Mouse (Mus musculus): Measurements from ENCODE around the gene Myo16. TPM values are rescaled to one million over a fixed set of nuclear protein-coding genes. Genes with fewer than 3 reads are reported as not detected.

Myo16 gene
- polyA plus RNA-seq, 1 experiment, result 0.02 TPM

DNA sequence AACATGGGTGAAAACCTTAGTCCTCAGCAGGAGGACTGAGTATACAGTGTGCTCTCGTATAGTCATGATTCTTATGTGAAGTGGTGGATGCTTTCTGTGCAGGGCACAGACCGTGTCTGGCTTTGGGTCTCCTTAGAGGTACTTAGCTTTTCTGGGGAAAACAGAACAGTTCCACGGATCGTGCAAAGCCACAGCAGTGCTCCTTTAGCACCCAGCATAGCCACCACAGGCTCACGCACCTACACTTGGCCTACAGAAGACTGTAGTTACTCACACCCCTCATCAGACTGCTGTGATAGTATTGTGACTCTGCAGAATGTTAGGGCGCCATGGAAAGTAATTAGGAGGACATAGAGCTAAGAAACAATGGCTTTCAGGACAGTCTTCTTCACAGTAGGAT lies 346.8 kb downstream of the Myo16 start:
- Histone ChIP-seq H3K36me3 (ENCODE audit: control insufficient read depth, insufficient read depth) (no peaks in the 10 kb centered on the region), H3ac (ENCODE audit: control insufficient read depth, insufficient read length, low read depth) (no peak overlapping the region), H3K79me2 (ENCODE audit: control insufficient read depth, insufficient read depth) (no peaks in the 10 kb centered on the region), H3K27me3 (ENCODE audit: control insufficient read depth, insufficient read depth, insufficient read length) (no peaks in the 10 kb centered on the region), H3K79me3 (ENCODE audit: low read depth) (no peaks in the 10 kb centered on the region), H3K4me3 (ENCODE audit: insufficient read depth, poor library complexity, severe bottlenecking) (no peak overlapping the region)
- TF ChIP-seq CTCF (IDR thresholded peaks at IDR 0.05; ENCODE audit: control insufficient read depth, insufficient read depth, insufficient read length) (no peak), MYOG (IDR thresholded peaks at IDR 0.05; ENCODE audit: control insufficient read depth, extremely low read depth, insufficient read length) (no peak), MYOD1 (IDR thresholded peaks at IDR 0.05; ENCODE audit: control insufficient read depth, insufficient read length, low read depth) (no peak)

DNA sequence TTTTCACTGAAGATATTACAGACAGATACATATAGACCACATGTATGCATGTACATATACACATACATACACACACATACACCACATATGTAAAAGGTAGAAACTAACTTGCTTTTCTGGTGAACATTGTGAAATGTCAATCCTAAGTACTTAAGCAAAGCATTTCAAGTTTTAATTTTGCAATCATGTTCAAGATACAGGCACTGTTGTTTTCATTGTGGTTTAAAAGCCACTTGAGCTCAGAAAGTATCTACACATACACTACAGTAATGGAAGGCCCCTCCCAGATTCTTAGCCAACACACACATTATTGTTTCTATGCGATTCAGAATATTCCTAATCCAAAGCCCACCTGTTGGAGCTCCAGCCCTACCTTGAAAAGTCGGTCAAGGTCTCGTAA lies 348.0 kb downstream of the Myo16 start:
- no peak overlapping the region for H3ac ChIP-seq (ENCODE audit: control insufficient read depth, insufficient read length, low read depth)
- no peak overlapping the region for H3K4me3 ChIP-seq (ENCODE audit: insufficient read depth, poor library complexity, severe bottlenecking)
- TF ChIP-seq FOSL1 (IDR thresholded peaks at IDR 0.05; ENCODE audit: insufficient read depth, low read length, poor library complexity, severe bottlenecking) (no peak), USF1 (IDR thresholded peaks at IDR 0.05; ENCODE audit: low read depth) (no peak), CEBPB (IDR thresholded peaks at IDR 0.05; ENCODE audit: low read depth) (no peak), CTCF (IDR thresholded peaks at IDR 0.05; ENCODE audit: control insufficient read depth, insufficient read depth, insufficient read length) (no peak), MYOG (IDR thresholded peaks at IDR 0.05; ENCODE audit: control insufficient read depth, extremely low read depth, insufficient read length) (no peak), MAX (IDR thresholded peaks at IDR 0.05) (no peak), MYOD1 (IDR thresholded peaks at IDR 0.05; ENCODE audit: control insufficient read depth, insufficient read length, low read depth) (no peak)
- no peaks in the 10 kb centered on the region for H3K36me3 ChIP-seq (ENCODE audit: control insufficient read depth, insufficient read depth)
- no peaks in the 10 kb centered on the region for H3K79me2 ChIP-seq (ENCODE audit: control insufficient read depth, insufficient read depth)
- H3K27me3 ChIP-seq (ENCODE audit: control insufficient read depth, insufficient read depth, insufficient read length), result no peaks in the 10 kb centered on the region
- no peaks in the 10 kb centered on the region for H3K79me3 ChIP-seq (ENCODE audit: low read depth)

DNA sequence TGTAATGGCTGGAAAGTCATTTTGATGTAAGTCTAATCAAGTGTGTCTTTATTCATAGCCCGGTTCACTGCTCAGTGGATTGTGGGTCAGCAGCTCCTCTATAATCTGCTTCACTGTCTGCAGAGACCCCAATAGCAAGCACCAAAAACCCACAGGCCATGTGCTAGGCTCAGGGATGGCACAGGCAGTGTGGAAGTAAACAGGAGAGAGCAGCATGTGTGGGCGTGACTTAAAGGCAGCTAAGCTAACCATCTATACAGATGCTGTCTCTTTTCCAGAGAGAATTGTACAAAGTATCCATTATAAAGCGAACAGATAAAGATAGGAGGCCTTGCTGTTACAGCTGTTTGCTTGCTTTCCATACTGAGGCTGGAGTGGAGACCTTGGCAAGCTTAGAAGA lies 358.4 kb downstream of the Myo16 start:
- Histone ChIP-seq H3K36me3 (ENCODE audit: control insufficient read depth, insufficient read depth) (no peaks in the 10 kb centered on the region), H3K4me3 (ENCODE audit: insufficient read depth, poor library complexity, severe bottlenecking) (no peak overlapping the region), H3K79me2 (ENCODE audit: control insufficient read depth, insufficient read depth) (no peaks in the 10 kb centered on the region), H3K27me3 (ENCODE audit: control insufficient read depth, insufficient read depth, insufficient read length) (peaks cover 5% of the 10 kb centered on the region), H3K79me3 (ENCODE audit: low read depth) (no peaks in the 10 kb centered on the region), H3ac (ENCODE audit: control insufficient read depth, insufficient read length, low read depth) (no peak overlapping the region)
- TF ChIP-seq MYOG (IDR thresholded peaks at IDR 0.05; ENCODE audit: control insufficient read depth, extremely low read depth, insufficient read length) (no peak), FOSL1 (IDR thresholded peaks at IDR 0.05; ENCODE audit: insufficient read depth, low read length, poor library complexity, severe bottlenecking) (no peak), USF1 (IDR thresholded peaks at IDR 0.05; ENCODE audit: low read depth) (no peak), MYOD1 (IDR thresholded peaks at IDR 0.05; ENCODE audit: control insufficient read depth, insufficient read length, low read depth) (no peak), CEBPB (IDR thresholded peaks at IDR 0.05; ENCODE audit: low read depth) (no peak), MAX (IDR thresholded peaks at IDR 0.05) (no peak), CTCF (IDR thresholded peaks at IDR 0.05; ENCODE audit: control insufficient read depth, insufficient read depth, insufficient read length) (no peak)

GRCm38 (mm10) chr8:10517381-10517780 lies 363.7 kb downstream of the Myo16 start:
- Histone ChIP-seq H3ac (ENCODE audit: control insufficient read depth, insufficient read length, low read depth) (no peak overlapping the region), H3K36me3 (ENCODE audit: control insufficient read depth, insufficient read depth) (no peaks in the 10 kb centered on the region), H3K79me2 (ENCODE audit: control insufficient read depth, insufficient read depth) (no peaks in the 10 kb centered on the region), H3K27me3 (ENCODE audit: control insufficient read depth, insufficient read depth, insufficient read length) (peaks cover 5% of the 10 kb centered on the region), H3K79me3 (ENCODE audit: low read depth) (no peaks in the 10 kb centered on the region), H3K4me3 (ENCODE audit: insufficient read depth, poor library complexity, severe bottlenecking) (no peak overlapping the region)
- no peak for TF ChIP-seq MAX (IDR thresholded peaks at IDR 0.05)
- no peak for TF ChIP-seq CEBPB (IDR thresholded peaks at IDR 0.05; ENCODE audit: low read depth)
- no peak for TF ChIP-seq FOSL1 (IDR thresholded peaks at IDR 0.05; ENCODE audit: insufficient read depth, low read length, poor library complexity, severe bottlenecking)
- no peak for TF ChIP-seq MYOD1 (IDR thresholded peaks at IDR 0.05; ENCODE audit: control insufficient read depth, insufficient read length, low read depth)
- TF ChIP-seq CTCF (IDR thresholded peaks at IDR 0.05; ENCODE audit: control insufficient read depth, insufficient read depth, insufficient read length), result no peak
- no peak for TF ChIP-seq USF1 (IDR thresholded peaks at IDR 0.05; ENCODE audit: low read depth)

DNA sequence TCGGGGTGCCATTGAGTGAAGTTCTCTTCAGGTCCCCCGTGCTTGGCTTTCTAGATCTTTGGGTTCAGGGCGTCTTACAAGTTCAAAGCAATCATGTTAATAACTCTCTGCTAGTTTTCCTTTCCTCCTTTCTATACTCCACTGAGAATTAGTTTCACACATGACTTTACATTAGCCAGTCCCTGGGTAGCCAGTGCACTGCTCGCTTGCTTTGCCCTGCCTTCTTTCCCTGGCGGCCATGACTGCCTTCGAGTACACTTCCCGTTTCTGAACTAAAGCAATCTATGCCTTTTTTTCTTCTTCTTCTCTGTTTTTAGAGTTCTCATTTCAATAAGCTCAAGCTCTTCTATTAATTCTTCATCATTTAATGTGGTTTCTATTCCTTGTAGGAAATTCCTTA lies 365.6 kb downstream of the Myo16 start:
- H3K4me3 ChIP-seq (ENCODE audit: insufficient read depth, poor library complexity, severe bottlenecking), result no peak overlapping the region
- peaks cover 5% of the 10 kb centered on the region for H3K27me3 ChIP-seq (ENCODE audit: control insufficient read depth, insufficient read depth, insufficient read length)
- TF ChIP-seq MAX (IDR thresholded peaks at IDR 0.05), result no peak
- no peak for TF ChIP-seq MYOD1 (IDR thresholded peaks at IDR 0.05; ENCODE audit: control insufficient read depth, insufficient read length, low read depth)
- no peak for TF ChIP-seq CEBPB (IDR thresholded peaks at IDR 0.05; ENCODE audit: low read depth)
- no peak for TF ChIP-seq USF1 (IDR thresholded peaks at IDR 0.05; ENCODE audit: low read depth)
- no peak for TF ChIP-seq MYOG (IDR thresholded peaks at IDR 0.05; ENCODE audit: control insufficient read depth, extremely low read depth, insufficient read length)
- no peak for TF ChIP-seq FOSL1 (IDR thresholded peaks at IDR 0.05; ENCODE audit: insufficient read depth, low read length, poor library complexity, severe bottlenecking)
- no peak for TF ChIP-seq CTCF (IDR thresholded peaks at IDR 0.05; ENCODE audit: control insufficient read depth, insufficient read depth, insufficient read length)
- no peak overlapping the region for H3ac ChIP-seq (ENCODE audit: control insufficient read depth, insufficient read length, low read depth)
- H3K79me3 ChIP-seq (ENCODE audit: low read depth), result no peaks in the 10 kb centered on the region
- no peaks in the 10 kb centered on the region for H3K36me3 ChIP-seq (ENCODE audit: control insufficient read depth, insufficient read depth)
- no peaks in the 10 kb centered on the region for H3K79me2 ChIP-seq (ENCODE audit: control insufficient read depth, insufficient read depth)

DNA sequence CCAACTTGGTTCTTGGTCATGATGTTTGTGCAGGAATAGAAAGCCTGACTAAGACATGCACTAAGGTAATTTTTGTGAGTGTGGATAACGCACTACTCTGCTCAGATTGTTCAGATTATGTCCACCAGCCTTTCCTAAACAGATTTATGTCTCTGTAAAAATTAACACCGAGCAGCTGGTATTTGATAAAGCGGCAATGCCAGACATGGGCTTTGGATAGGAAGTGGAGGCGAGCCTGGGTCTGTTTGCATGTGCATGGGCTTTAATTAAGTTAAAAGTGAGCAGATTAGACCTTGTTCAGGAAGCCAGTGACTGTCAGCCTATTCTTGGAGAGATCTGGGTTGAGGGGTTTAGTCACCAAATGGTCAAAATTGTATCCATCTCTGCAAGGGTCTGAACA lies 367.8 kb downstream of the Myo16 start:
- no peaks in the 10 kb centered on the region for H3K79me2 ChIP-seq (ENCODE audit: control insufficient read depth, insufficient read depth)
- H3ac ChIP-seq (ENCODE audit: control insufficient read depth, insufficient read length, low read depth), result no peak overlapping the region
- TF ChIP-seq CEBPB (IDR thresholded peaks at IDR 0.05; ENCODE audit: low read depth) (no peak), USF1 (IDR thresholded peaks at IDR 0.05; ENCODE audit: low read depth) (no peak), MYOD1 (IDR thresholded peaks at IDR 0.05; ENCODE audit: control insufficient read depth, insufficient read length, low read depth) (no peak), CTCF (IDR thresholded peaks at IDR 0.05; ENCODE audit: control insufficient read depth, insufficient read depth, insufficient read length) (no peak), FOSL1 (IDR thresholded peaks at IDR 0.05; ENCODE audit: insufficient read depth, low read length, poor library complexity, severe bottlenecking) (no peak), MYOG (IDR thresholded peaks at IDR 0.05; ENCODE audit: control insufficient read depth, extremely low read depth, insufficient read length) (no peak), MAX (IDR thresholded peaks at IDR 0.05) (no peak)
- H3K27me3 ChIP-seq (ENCODE audit: control insufficient read depth, insufficient read depth, insufficient read length), result no peaks in the 10 kb centered on the region
- H3K36me3 ChIP-seq (ENCODE audit: control insufficient read depth, insufficient read depth), result no peaks in the 10 kb centered on the region
- H3K4me3 ChIP-seq (ENCODE audit: insufficient read depth, poor library complexity, severe bottlenecking), result no peak overlapping the region
- no peaks in the 10 kb centered on the region for H3K79me3 ChIP-seq (ENCODE audit: low read depth)

Measured in C2C12 (cell line).